Mouse (Mus musculus) layer of hippocampus, adult 18-20 months (tissue): ENCODE data around the gene Plekha1. TPM values are rescaled to one million over a fixed set of nuclear protein-coding genes. Genes with fewer than 3 reads are reported as not detected.

Source experiments
- DNase-seq, 2 experiments: peaks; one replicate each; pipeline ENCODE4 v3.0.0; 2022; ENCODE audit warnings: low spot score in 2 of 2
- microRNA-seq, 2 experiments: library from miRNA; unstranded; fragments of <30 nt; microRNA quantifications; one replicate each; pipeline ENCODE4 v1.2.0; 2021
- total RNA-seq, 2 experiments: library from RNA; stranded (reverse); gene quantifications; 2 replicates each; pipeline ENCODE4 v1.2.3; 2021

Plekha1 gene
- total RNA-seq, 2 experiments from 2014 or later, result 84.7 TPM

DNA sequence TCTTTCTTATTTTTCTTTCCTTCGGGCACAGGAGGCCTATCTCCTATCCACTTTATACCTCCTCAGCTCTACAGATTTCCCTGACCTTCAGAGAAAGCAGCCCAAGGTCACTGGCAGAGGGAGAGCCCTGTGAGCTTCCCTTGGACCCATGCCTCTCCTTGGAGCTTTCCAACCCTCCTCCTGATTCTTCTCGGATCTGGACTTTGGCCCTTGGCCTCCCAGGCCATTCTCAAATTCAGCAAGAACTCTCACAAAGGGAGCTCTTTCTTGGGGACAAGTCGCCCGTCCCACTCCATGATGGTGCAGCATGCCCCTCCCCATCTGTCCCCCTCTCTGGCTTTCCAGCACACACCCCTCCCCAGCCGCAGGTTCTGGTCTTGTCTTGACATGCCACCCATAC, 85.4 kb downstream of the Plekha1 start:
- peak in 1 of 2 experiments; percentile 40 for DNase-seq

DNA sequence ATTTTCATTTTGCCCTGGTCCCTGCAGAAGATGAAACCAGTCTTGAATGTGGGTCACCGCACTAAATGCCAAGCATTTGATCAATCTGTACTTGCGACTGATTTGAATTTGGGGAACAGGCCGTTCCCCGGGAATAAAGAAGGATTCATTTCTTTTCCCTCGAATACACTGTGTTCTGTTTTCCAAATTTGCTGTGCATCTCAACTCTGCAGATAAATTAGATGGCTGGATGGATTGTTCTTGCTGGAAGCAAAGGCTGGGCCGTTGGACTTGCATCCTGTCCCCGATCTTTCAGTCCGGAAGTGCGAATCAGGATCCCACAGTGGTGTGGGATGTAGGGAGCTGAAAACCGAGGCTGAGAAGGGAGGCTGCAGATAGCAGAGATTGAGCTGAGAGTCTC, 87.8 kb downstream of the Plekha1 start:
- peak in 1 of 2 experiments; percentile 72 for DNase-seq

DNA sequence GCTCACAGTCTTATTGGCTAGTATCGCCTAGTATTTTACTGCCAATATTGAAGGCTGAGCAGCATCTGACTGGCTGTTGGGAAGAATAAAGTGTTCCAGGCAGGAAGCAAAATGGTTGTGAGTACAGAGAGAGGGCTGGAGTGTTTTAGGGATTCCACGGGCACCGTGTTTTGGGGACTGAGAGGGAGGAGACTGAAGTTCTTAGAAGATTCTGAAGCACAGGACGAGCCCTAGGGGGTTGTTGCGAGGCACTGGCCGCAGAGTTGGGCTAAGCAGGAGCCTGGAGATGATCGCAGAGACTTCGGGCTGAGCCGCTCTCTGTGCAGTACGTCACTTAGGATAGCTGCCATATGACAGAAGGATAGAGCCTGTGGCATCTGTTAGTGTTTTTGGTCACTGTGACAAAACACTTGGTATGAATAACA, 88.6 kb downstream of the Plekha1 start:
- DNase-seq, result peak; percentile 57 to 82

DNA sequence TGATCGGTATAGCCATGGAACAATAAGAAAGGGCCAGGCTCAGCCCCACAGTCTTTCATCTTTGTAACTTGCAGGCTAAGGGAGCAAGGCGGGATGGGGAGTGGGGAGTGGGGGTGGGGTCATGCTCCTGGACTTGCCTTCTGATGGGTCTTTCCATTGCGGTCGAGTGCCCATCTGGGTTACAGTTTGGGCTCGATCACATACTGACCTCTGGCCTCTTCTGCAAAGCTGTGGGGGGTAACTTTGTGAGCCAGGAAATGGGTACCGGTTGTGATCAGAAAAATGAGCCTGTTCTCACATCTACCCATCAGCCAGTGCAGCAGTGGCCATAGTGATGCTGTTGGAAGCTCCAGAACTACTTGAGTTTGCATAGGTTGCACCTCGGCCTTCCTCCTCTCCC, 93.0 kb downstream of the Plekha1 start:
- no peak for DNase-seq

DNA sequence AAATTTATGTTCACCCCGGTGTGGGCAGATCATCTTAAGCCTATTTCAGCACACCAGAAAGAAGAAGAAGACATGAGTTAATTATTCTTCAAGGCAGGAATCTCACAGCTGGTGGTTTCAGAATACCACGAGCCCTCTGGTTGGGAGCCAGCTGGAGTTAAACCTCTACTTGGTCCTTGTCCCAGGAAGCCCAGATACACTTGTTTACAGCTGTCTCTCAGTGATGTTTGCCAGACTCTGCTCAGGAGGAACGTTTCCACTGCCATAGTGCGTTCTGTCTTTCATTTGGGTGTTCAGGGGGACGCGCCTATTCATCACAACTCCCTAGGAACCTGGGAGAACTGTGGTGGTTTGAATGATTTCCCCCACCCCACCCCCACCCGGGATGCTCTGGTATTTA, 94.3 kb downstream of the Plekha1 start:
- peak in 1 of 2 experiments; percentile 70 for DNase-seq

DNA sequence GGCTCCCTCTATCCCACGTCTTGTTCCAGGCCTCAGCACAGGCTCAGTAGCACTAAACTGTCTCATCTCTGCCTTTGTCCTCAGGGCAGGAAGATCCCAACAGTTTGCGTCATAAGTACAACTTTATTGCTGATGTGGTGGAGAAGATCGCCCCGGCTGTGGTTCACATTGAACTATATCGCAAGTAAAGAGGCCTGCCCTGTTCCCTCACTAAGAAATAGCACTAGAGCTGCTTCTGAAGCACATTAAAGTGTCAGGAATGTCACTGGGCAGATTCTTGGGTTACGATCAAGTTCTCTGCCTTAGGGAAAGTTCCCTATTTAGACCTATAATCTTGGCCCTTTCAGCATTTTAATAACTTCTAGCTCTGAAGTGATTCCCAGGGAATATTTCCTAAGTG, 95.9 kb downstream of the Plekha1 start:
- no peak for DNase-seq

Small RNAs within 50 kb of the gene (microRNA-seq; reads per million reads assigned to microRNA genes)
- 0.49 to 1.8 reads per million in 2 experiments for gene Mir7061

Other genes starting within 250 kb of the Plekha1 start
- gene Btbd16, start 91.7 kb upstream of the Plekha1 start, total RNA-seq, result under 1 TPM; 0.74 to 0.94 TPM
- gene Htra1, start 70.4 kb downstream of the Plekha1 start, total RNA-seq, result 100 to 1,000 TPM; 257 to 274 TPM
- not detected for gene Dmbt1, start 166.3 kb downstream of the Plekha1 start, total RNA-seq